Mouse (Mus musculus) spleen, adult 2 months (tissue): Measurements from ENCODE around the gene Rnf216. TPM values are rescaled to one million over a fixed set of nuclear protein-coding genes. Genes with fewer than 3 reads are reported as not detected.

Experiments
- DNase-seq, 2 experiments: peaks; one replicate each; pipeline versions ENCODE4 v3.0.0 to v3.0.0-alpha.2; 2012 to 2021; ENCODE audit warnings: low spot score in 2 of 2, low read depth in 1 of 2
- H3K27ac ChIP-seq: fragments of 200-500 bp; 2 replicates; pipeline ENCODE4 v1.5.1; 2012; ENCODE audit warnings: low read length, inconsistent platforms; ENCODE audit not compliant: insufficient read depth
- H3K27me3 ChIP-seq: fragments of 200-500 bp; 2 replicates; pipeline ENCODE4 v1.6.1; 2012; ENCODE audit warnings: mild to moderate bottlenecking, moderate library complexity, low read length, inconsistent platforms; ENCODE audit not compliant: control insufficient read depth, insufficient read depth
- H3K36me3 ChIP-seq: fragments of 200-500 bp; 2 replicates; pipeline ENCODE4 v1.6.1; 2012; ENCODE audit warnings: mild to moderate bottlenecking, low read length, inconsistent platforms; ENCODE audit not compliant: control insufficient read depth, insufficient read depth
- H3K4me1 ChIP-seq: fragments of 200-500 bp; 2 replicates; pipeline ENCODE4 v1.6.1; 2011; ENCODE audit warnings: inconsistent platforms; ENCODE audit not compliant: control insufficient read depth, insufficient read depth, insufficient read length
- H3K4me3 ChIP-seq: fragments of 200-500 bp; 2 replicates; pipeline ENCODE4 v1.5.1; 2011; ENCODE audit warnings: mild to moderate bottlenecking, inconsistent platforms; ENCODE audit not compliant: insufficient read depth, insufficient read length; ENCODE audit errors: extremely low read depth
- CTCF ChIP-seq: fragments of 200-500 bp; IDR thresholded peaks from 2 replicates; pipeline ENCODE4 v1.5.1; 2011; ENCODE audit warnings: mild to moderate bottlenecking, inconsistent platforms; ENCODE audit not compliant: insufficient read depth, insufficient read length, insufficient replicate concordance; ENCODE audit errors: extremely low read depth
- POLR2A ChIP-seq: fragments of 200-500 bp; IDR thresholded peaks from 2 replicates; pipeline ENCODE4 v1.6.1; 2011; ENCODE audit warnings: low read depth, low read length, inconsistent platforms
- WGBS: fragments of 180-500 bp; shearing (Covaris S2); methylation state at CpG from one replicate; pipeline ENCODE4 v1.1.7; 2018; 5-methylcytosine and 5-hydroxymethylcytosine counted together
- polyA plus RNA-seq: library from polyadenylated mRNA; depleted of rRNA; stranded (reverse); fragments of >200 nt; gene quantifications from 2 replicates; pipeline ENCODE4 v1.2.3, GENCODE M21; 2012

The Rnf216 gene
- polyA plus RNA-seq, 1 experiment, result 25.9 TPM

GRCm38 (mm10) chr5:143062251-143062650 is 50.5 kb downstream of the Rnf216 start:
- no peaks in the 10 kb centered on the region for H3K27me3 ChIP-seq
- 97% methylated on average over 3 of the region's 3 CpGs for WGBS
- DNase-seq, result no peak
- peaks cover 15% of the 10 kb centered on the region for H3K36me3 ChIP-seq
- peaks cover 18% of the 10 kb centered on the region for H3K4me1 ChIP-seq
- no peak overlapping the region for H3K4me3 ChIP-seq
- no peak overlapping the region for H3K27ac ChIP-seq
- TF ChIP-seq POLR2A, result no peak
- TF ChIP-seq CTCF, result no peak

- no peaks in the 10 kb centered on the region for H3K27me3 ChIP-seq
- no peak overlapping the region for H3K27ac ChIP-seq
- H3K4me3 ChIP-seq, result no peak overlapping the region
- 82% methylated on average over 3 of the region's 3 CpGs for WGBS
- H3K36me3 ChIP-seq, result peaks cover 11% of the 10 kb centered on the region
- TF ChIP-seq CTCF, result no peak
- DNase-seq, result no peak
- peaks cover 19% of the 10 kb centered on the region for H3K4me1 ChIP-seq
Observed at GRCm38 (mm10) chr5:143061511-143061910, 51.3 kb downstream of the Rnf216 start.

GRCm38 (mm10) chr5:143060774-143061385 is 51.9 kb downstream of the Rnf216 start:
- Histone ChIP-seq H3K36me3 (peaks cover 11% of the 10 kb centered on the region), H3K27me3 (no peaks in the 10 kb centered on the region), H3K4me3 (no peak overlapping the region), H3K4me1 (peaks cover 20% of the 10 kb centered on the region), H3K27ac (no peak overlapping the region)
- no peak for DNase-seq
- WGBS, result 59% methylated on average over 2 of the region's 2 CpGs
- TF ChIP-seq POLR2A, result no peak
- TF ChIP-seq CTCF, result no peak

DNA sequence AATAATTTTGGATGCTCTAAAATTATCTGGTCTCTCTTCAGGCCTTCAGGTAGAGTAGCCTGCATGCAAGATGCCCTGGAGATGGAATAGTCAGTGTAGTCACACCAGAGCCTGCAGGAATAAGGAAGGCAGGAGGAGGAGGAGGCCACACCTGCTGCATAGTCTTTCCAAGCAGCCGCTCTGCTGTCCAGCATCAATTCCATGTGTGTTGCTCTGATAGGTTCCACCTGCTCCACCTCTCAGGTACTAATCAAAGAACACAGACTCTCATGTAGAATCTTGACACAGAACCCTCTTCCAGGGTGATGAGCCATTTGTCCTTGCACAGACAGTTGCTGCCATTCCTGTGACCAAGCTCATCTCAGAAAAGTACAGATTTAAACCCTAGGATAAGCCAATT is 52.8 kb downstream of the Rnf216 start:
- H3K4me1 ChIP-seq, result peaks cover 25% of the 10 kb centered on the region
- 85% methylated on average over 1 of the region's 1 CpGs for WGBS
- peak overlapping the region; percentile 66 for H3K27ac ChIP-seq
- H3K36me3 ChIP-seq, result peaks cover 6% of the 10 kb centered on the region; the same call in 1 of the 2 replicates
- H3K27me3 ChIP-seq, result no peaks in the 10 kb centered on the region
- H3K4me3 ChIP-seq, result no peak overlapping the region
- TF ChIP-seq CTCF (no peak), POLR2A (no peak)
- DNase-seq, result no peak

GRCm38 (mm10) chr5:143059182-143059581 is 53.6 kb downstream of the Rnf216 start:
- peaks cover 31% of the 10 kb centered on the region for H3K4me1 ChIP-seq

DNA sequence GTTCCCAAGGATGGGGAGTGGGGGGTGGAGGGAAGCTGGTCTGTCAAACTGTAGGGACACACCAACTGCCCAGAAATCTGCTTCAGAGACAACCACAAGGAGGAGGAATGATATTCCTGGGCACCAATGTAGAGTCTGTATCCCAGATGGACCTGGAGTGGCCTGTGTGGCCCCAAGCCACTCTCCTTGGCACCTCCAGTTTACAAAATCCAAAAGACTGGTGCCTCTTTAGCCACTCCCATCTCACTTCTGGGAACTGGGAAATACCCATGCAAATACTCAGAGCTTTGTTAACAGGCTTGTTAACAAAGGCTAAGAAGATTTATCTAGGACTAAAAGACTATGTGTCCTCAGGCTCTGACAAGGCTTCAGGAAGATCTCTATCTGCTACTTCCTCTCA is 54.1 kb downstream of the Rnf216 start:
- Histone ChIP-seq H3K4me3 (no peak overlapping the region), H3K36me3 (0 out of 2 replicates have a peak, but pooled peaks cover 3% of the 10 kb centered on the region), H3K27ac (peak overlapping the region; percentile 78), H3K27me3 (no peaks in the 10 kb centered on the region), H3K4me1 (peaks cover 35% of the 10 kb centered on the region)
- no peak for DNase-seq
- TF ChIP-seq POLR2A (no peak), CTCF (no peak)

More at GRCm38 (mm10) chr5:143059182-143059581, 53.6 kb downstream of the Rnf216 start:
- no peak overlapping the region for H3K4me3 ChIP-seq
- TF ChIP-seq CTCF (no peak), POLR2A (no peak)
- H3K27me3 ChIP-seq, result no peaks in the 10 kb centered on the region
- H3K36me3 ChIP-seq, result 0 out of 2 replicates have a peak, but pooled peaks cover 3% of the 10 kb centered on the region
- peak overlapping the region; percentile 78 for H3K27ac ChIP-seq
- no peak for DNase-seq

GRCm38 (mm10) chr5:143058208-143058607 is 54.6 kb downstream of the Rnf216 start:
- H3K27me3 ChIP-seq, result no peaks in the 10 kb centered on the region
- TF ChIP-seq CTCF (no peak), POLR2A (no peak)
- peaks cover 37% of the 10 kb centered on the region for H3K4me1 ChIP-seq
- 65% methylated on average over 2 of the region's 2 CpGs for WGBS
- DNase-seq, result no peak
- H3K4me3 ChIP-seq, result no peak overlapping the region
- H3K36me3 ChIP-seq, result 0 out of 2 replicates have a peak, but pooled peaks cover 2% of the 10 kb centered on the region
- peak overlapping the region; percentile 78 for H3K27ac ChIP-seq
